Mouse (Mus musculus): ENCODE data around the gene Amy1.

Gene Amy1

GRCm38 (mm10) chr3:113606599-113606998 is at the start of gene Amy1:
Amy1 (minus strand) TSS chr3:113606699.
- 85% methylated on average over 2 of the region's 2 CpGs for WGBS

DNA sequence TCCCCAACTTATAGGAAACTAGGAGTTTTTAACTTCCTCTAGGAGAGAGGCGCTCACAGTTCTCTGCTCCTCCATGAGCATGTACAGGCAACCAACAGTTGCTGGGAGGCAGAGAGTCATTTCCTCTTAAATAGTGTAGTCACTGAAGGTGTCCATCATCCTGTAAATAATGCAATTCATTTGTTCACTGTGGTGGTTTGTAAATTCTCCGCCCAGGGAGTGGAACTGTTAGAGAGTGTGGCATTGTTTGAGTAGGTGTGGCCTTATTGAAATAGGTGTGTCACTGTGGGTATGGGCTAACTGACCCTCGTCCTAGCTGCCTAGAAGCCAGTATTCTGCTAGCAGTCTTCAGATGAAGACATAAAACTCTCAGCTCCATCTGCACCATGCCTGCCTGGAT is 47.8 kb upstream of the Amy1 start:
- 83% methylated on average over 3 of the region's 3 CpGs for WGBS

DNA sequence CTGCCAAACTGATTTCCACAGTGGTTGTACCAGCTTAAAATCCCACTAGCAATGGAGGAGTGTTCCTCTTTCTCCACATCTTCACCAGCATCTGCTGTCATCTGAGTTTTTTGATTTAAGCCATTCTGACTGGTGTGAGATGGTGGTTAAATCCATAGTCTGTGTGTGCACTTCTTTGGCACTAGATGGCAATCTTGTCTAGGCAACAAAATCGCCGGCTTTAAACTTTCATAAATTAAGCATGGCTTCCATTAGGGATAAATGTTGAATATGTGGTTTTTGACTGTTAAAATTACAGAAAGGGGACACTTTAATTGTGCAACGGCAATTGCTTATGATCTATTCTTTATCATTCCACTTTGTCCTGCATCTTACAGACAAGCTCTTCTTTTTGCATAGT is 44.9 kb upstream of the Amy1 start:
- 27% methylated on average over 3 of the region's 3 CpGs for WGBS

DNA sequence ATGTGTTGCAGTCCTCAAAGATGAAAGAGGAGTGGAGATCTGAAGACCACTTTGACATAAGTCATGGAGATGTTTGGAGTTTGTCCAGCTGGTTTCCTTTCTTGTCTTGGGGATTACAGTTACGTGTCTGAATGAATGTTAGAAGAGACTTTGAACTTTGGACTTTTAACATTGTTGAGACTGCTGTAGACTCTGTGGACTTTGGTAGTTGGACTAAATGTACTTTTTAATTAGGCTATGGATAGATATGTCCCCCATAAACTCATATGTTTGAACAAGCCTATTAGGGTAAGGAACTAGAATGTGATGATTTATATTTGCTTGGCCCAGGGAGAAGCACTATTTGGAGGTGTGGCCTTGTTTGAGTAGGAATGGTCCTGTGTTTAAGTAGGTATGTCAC is 33.0 kb upstream of the Amy1 start:
- 90% methylated on average over 1 of the region's 1 CpGs for WGBS

DNA sequence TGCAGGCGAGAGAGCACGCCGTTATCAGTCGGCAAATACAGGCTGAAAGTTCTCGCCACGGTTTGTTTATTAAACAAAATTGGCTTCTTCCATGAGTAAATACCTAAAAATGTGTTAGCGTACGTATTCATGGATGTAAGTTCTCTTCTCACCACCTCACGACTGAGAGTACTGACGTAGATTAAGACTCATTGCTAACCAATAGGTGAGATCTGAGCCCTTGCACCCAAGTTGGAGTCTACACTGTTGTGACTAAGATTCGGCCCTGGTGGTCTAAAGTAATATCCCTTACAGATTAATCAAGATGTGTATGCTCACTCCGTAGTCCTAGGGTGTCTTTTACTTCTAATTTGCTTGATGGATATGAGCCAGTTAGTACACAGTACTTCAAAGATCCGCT is 24.1 kb upstream of the Amy1 start:
- WGBS, result 7% methylated on average over 13 of the region's 13 CpGs

- under 1% methylated on average over 70 of the region's 70 CpGs for whole genome bisulfite sequencing
Observed at GRCm38 (mm10) chr3:113629606-113630359, 23.3 kb upstream of the Amy1 start, which contains the start of gene Rnpc3. Rnpc3 (minus strand) TSS chr3:113630149.

DNA sequence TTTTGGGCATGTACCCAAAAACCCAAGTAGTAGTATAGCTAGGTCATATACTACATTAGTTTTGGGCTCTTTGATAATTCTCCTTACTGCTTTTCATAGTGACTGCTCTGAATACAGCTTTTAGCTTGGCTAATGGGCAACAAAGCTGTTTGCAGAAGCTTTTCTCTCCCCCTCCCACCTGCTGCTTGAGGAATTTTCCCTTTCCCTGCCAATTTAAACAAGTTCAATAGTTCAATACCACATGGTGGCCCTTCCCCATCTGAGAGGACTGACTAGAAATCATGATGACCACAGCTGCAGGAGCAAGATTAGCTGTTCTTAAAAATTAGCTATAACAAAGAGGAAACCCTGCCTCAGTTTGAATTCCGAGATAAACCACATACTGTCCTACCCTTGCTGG is 15.7 kb downstream of the Amy1 start:
- 31% methylated on average over 1 of the region's 1 CpGs for WGBS

- WGBS, result 75% methylated on average over 4 of the region's 4 CpGs
Observed at GRCm38 (mm10) chr3:113574578-113574977, 31.9 kb downstream of the Amy1 start.

GRCm38 (mm10) chr3:113574138-113574537 is 32.4 kb downstream of the Amy1 start:
- WGBS, result 51% methylated on average over 2 of the region's 2 CpGs

- WGBS, result 85% methylated on average over 3 of the region's 3 CpGs
Observed at GRCm38 (mm10) chr3:113572158-113572557, 34.3 kb downstream of the Amy1 start.

GRCm38 (mm10) chr3:113532328-113532727 is 74.2 kb downstream of the Amy1 start, which contains the start of gene Amy2a1:
Amy2a1 (minus strand) TSS chr3:113532428.
- 90% methylated on average over 3 of the region's 3 CpGs for WGBS
